Mouse (Mus musculus) liver, embryonic 14.5 days (tissue): ENCODE data around the gene Vps26c.

ENCODE experiments used
- CTCF ChIP-seq: IDR thresholded peaks from 2 replicates; pipeline ENCODE4 v1.5.1; 2016; ENCODE audit warnings: antibody characterized with exemption, low read depth, control low read depth
- EP300 ChIP-seq: IDR thresholded peaks from 2 replicates; pipeline ENCODE4 v1.6.1; 2016; ENCODE audit warnings: antibody characterized with exemption, low read depth

DNA sequence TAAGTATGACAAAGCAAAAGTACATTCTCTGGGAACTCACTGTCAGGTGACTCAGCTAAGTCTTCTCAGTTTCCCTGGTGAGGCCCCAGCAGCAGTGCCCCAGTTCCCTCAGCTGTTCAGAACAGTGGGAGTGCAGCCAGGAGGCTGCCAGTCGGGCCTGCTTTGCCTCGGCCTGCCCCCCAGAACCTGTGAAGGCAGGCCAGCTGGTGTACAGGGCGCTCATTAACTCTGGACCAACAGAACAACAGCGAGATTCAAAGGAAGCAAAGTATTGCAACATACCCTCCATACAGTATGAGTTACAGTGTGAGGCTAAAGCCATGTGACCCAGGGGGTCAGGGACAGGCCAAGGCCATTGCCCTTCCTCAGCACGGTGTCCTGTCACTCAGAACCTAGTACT is 28.7 kb downstream of the Vps26c start:
- no peak for TF ChIP-seq CTCF
- no peak for TF ChIP-seq EP300
